Mouse (Mus musculus) thymus, adult 2 months (tissue): ENCODE measurements around the gene Eef1akmt1.

Experiments used
- CTCF ChIP-seq: fragments of 200-500 bp; IDR thresholded peaks from 2 replicates; pipeline ENCODE4 v1.5.1; 2012; ENCODE audit warnings: mild to moderate bottlenecking, control low read depth, low read length, moderate library complexity, borderline replicate concordance; ENCODE audit not compliant: control insufficient read depth, poor library complexity, insufficient read depth; ENCODE audit errors: extremely low read depth
- POLR2A ChIP-seq: fragments of 200-500 bp; IDR thresholded peaks from 2 replicates; pipeline ENCODE4 v1.6.1; 2012; ENCODE audit warnings: mild to moderate bottlenecking, low read length, control low read depth, moderate library complexity; ENCODE audit not compliant: control insufficient read depth, poor library complexity, insufficient read depth; ENCODE audit errors: extremely low read depth

- TF ChIP-seq CTCF (no peak), POLR2A (no peak)
These were observed 54.4 kb downstream of the Eef1akmt1 start for GRCm38 (mm10) chr14:57517001-57517400.
